ENCODE assay signal across 8 mouse cellular contexts in genomic region chr9:114527085-114527484, GRCm38 (mm10). TPM values are rescaled to one million over a fixed set of nuclear protein-coding genes. Genes with fewer than 3 reads are reported as not detected.
DNase-seq lines count a peak whose midpoint lies in the region; ATAC-seq lines count a peak whose summit lies in the region.

No protein-coding gene starts in this region.

- DNase-seq in 416B (ENCODE audit: low read depth): peak; percentile 31
- peak; percentile 94 for DNase-seq in ZHBTc4 (ENCODE audit: low read depth, low spot score)
- peak; percentile 71 for DNase-seq in forelimb bud, embryonic 11.5 days (ENCODE audit: low read depth, low spot score)
- DNase-seq in hindbrain, embryonic 14.5 days (ENCODE audit: low spot score): peak; percentile 41
- peak; percentile 56 for DNase-seq in liver
- DNase-seq in neural tube, embryonic 10.5 days (ENCODE audit: extremely low spot score, low spot score): peak; percentile 88
- no peak for DNase-seq in frontal cortex, postnatal 25 days (ENCODE audit: low spot score in 2 of 2)
- DNase-seq in layer of hippocampus, adult 9-11 months: no peak

- no peak overlapping the region for H3K4me3 ChIP-seq in hindbrain, embryonic 14.5 days (replicated peaks; ENCODE audit: low read length)

- H3K27ac ChIP-seq in hindbrain, embryonic 14.5 days: no peak overlapping the region

- no peak overlapping the region for H3K9ac ChIP-seq in hindbrain, embryonic 14.5 days

- no peaks in the 10 kb centered on the region for H3K36me3 ChIP-seq in hindbrain, embryonic 14.5 days (replicated peaks; ENCODE audit: control insufficient read depth, insufficient read depth)

- ATAC-seq in hindbrain, embryonic 14.5 days (ENCODE audit: low FRiP score): peak; percentile 41; the same call in 1 of the 2 replicates

- peak overlapping the region; percentile 29 for H3K4me2 ChIP-seq in hindbrain, embryonic 14.5 days (replicated peaks)

- no peaks in the 10 kb centered on the region for H3K27me3 ChIP-seq in hindbrain, embryonic 14.5 days (ENCODE audit: control insufficient read depth, insufficient read depth, low read length)

- 2% methylated on average over 16 of the region's 16 CpGs for WGBS in hindbrain, embryonic 14.5 days

- H3K4me1 ChIP-seq in hindbrain, embryonic 14.5 days (replicated peaks; ENCODE audit: control insufficient read depth, insufficient read depth, low read length): peaks cover 24% of the 10 kb centered on the region

- H3K9me3 ChIP-seq in hindbrain, embryonic 14.5 days (ENCODE audit: control insufficient read depth, low read length): no peaks in the 10 kb centered on the region

RNA-seq across cellular contexts. Expression of gene C130032M10Rik, which starts 11.6 kb away (rescaled TPM):
- polyA plus RNA-seq in hindbrain, embryonic 14.5 days (2014; fragmentation: Nextera tagmentation; extraction: Ambion mirVana): not detected in 2 replicates

RNA-seq across cellular contexts. Expression of gene Ccr4, which starts 22.4 kb away (rescaled TPM):
- not detected in 2 replicates for polyA plus RNA-seq in hindbrain, embryonic 14.5 days (2014; fragmentation: Nextera tagmentation; extraction: Ambion mirVana)

RNA-seq across cellular contexts. Expression of gene Trim71, which starts 37.1 kb away (rescaled TPM):
- polyA plus RNA-seq in hindbrain, embryonic 14.5 days (2014; fragmentation: Nextera tagmentation; extraction: Ambion mirVana): 0.29 and 0.31 TPM in 2 replicates

Comparison
In these comparisons a context has a peak if more than half of its experiments do, and no peak if none do; other contexts are left out.
1. DNase-seq: peak in 416B (single experiment), ZHBTc4 (single experiment), forelimb bud, embryonic 11.5 days (single experiment), hindbrain, embryonic 14.5 days (single experiment), liver (single experiment) and neural tube, embryonic 10.5 days (single experiment); none in frontal cortex, postnatal 25 days (0 of 2) and layer of hippocampus, adult 9-11 months (single experiment).